Mouse (Mus musculus) forelimb bud, embryonic 11.5 days (tissue): Measurements from ENCODE around the gene Scn10a.

ENCODE experiments used
- DNase-seq: peaks from one replicate; pipeline ENCODE4 v3.0.0-alpha.2; 2012; ENCODE audit warnings: low read depth, low spot score

Scn10a gene

DNA sequence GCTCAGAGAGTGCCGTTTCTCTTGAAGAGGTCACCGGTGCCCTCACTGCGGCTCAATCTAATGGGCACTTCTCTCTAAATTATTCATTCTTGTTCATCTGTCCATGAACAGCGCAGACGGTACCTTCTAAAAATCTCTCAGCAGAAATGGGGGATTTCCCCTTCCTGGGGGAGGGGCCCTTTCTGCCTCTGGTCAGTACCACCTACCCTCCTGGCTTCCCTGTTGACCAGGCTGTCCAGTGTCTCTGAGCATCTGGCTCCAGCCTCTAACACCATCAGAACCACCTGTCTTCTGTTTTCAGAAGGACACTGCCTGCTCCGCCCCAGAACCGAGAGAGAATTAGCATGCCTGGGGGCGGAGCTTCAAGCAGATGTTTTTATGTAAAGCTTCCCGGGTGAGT, 143.4 kb downstream of the Scn10a start:
- no peak for DNase-seq

- no peak for DNase-seq
Observed at GRCm38 (mm10) chr9:119574366-119574765, 144.8 kb downstream of the Scn10a start.

DNA sequence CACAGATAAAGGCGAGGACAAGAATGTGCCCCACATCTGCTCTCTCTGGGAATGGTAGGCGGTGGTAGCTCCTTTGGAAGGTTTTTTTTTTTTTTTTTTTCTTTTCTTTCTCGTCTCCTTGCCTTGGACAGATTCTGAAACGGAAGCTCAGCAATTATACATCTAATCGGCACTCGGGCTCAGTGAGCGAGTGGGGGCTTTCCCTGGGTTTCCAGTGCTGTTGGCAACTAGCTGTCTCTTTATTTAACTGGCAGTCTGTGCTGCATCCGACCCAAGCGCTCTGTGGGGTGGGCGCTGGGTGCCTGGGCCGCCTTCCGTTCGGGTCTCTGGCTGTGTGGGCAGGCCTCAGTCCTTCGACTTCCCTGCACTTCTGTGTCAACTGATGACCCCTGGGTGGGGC, 146.1 kb downstream of the Scn10a start:
- DNase-seq: no peak

- no peak for DNase-seq
Observed at GRCm38 (mm10) chr9:119571411-119571888, 147.7 kb downstream of the Scn10a start.

DNA sequence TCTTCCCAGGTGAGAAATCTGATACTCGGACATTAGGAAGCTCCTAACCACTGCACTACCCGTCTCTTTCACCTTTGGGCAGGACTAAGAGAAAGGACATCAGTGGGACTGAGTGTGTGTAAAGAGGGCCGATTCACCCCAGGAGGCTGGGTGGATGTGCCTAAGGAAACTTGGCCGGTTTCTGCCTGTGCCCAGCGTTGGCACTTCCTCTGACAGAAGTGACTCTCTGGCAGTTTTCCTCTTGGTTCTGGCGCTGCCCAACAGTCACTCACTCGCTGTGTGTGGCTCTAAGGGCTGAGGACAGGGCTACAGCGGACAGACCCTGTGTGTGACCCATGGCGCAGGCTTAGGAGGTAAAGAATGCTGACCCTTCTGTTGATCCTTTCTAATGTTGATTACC, 148.5 kb downstream of the Scn10a start:
- no peak for DNase-seq

DNA sequence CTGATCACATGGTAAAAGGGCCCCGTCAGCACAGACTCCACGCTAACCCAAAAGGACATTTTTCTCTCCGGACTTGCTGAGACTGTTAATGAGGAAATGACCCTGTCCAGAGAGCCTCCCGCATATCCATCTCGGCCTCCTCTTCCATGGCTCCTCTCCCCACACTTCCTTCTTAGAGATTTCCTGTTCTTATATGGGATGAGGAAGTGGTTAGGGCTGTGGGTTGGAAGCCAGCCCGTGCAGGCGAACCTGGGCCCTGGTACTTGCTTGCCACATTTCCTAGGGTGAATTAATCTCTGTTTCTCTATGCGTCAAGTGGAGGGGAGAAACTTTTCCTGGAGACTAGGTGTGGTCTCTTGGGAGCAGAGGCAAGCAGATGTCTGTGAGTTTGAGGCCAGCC, 150.4 kb downstream of the Scn10a start:
- no peak for DNase-seq

- DNase-seq: no peak
Observed at GRCm38 (mm10) chr9:119567800-119568199, 151.3 kb downstream of the Scn10a start.

GRCm38 (mm10) chr9:119566214-119566613, 152.9 kb downstream of the Scn10a start:
- no peak for DNase-seq

- DNase-seq: no peak
Observed at GRCm38 (mm10) chr9:119564803-119565202, 154.3 kb downstream of the Scn10a start.

DNA sequence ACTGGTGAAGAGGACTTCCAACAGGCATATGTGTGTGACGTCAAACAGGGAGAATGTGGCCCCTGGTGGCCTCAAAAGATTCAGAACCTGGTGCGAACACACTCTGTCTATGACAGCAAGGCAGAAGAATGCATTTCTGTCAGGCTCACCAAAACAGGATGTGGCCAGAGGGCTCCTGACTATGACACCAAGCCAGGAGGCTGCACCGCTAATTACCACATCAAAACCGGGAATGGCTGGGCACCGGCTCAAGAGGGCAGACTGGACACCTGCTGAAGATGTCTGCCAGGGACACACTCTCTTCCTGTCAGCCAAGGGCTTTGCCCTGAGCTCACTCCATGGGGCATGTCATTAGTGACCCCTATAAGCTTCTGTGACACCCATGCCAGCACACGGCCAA, 155.5 kb downstream of the Scn10a start:
- no peak for DNase-seq

- no peak for DNase-seq
Observed at GRCm38 (mm10) chr9:119562256-119562655, 156.9 kb downstream of the Scn10a start.

DNA sequence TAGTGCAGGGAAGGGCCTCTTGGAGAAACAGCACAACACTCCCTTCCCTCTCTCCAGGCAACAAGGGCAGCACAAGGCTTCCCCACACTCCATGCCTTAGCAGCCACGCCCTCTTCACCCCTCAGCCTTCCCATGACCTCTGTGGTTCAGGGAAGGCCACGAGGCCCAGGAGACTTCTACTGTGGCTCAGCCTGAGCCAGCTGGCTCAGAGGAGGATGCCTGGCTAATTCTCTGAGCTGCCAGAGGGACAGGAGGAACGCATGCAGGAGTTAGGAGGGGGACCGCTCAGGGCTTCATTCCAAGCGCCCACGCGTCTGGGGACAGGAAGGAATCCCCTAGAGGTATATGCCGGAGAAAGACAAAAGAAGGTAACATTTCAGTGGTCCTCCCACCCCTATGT, 157.4 kb downstream of the Scn10a start:
- no peak for DNase-seq

DNA sequence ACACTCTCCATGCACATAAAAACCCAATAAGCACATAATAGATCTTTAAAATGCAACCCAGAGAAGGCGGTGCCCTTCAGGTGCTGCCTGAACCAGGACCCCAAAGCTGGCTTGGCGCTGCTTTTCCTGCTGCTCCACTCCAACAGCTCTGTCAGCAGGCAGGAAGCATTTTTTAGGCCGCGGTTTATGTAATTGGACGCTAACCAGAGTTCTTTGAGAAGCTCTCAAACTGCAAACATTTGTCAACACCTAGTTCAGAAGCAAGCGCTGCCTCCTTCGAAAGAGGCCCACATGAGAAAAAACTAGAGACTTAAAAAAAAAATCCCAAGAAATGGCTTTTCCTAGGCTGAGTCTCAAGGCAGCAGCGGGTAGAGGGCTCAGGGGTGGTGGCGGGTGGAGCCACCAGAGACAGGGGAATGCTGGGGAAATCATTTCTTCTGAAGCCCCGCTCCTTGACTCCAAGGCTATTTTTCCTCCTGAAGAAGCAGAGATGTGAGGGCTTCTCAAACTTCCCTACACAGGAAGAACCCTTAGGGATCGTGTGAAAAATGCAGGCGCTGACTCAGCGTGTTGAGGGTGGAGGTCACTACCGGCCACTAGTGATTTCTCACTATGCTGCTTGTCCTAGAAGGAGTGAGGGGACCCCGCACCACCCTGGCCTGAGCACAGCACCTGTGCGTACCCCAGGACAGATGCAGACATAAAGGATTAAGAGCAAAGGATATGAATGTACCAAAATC, 159.4 kb downstream of the Scn10a start:
- peak; percentile 24 for DNase-seq
